Mouse (Mus musculus) liver, embryonic 13.5 days (tissue): Measurements from ENCODE around the gene Edc4. TPM values are rescaled to one million over a fixed set of nuclear protein-coding genes. Genes with fewer than 3 reads are reported as not detected.

Experiments
- ATAC-seq: fragments of 200-750 bp; cut with Nextera tagmentation; 2 replicates; pipeline ENCODE4 v1.8.0; 2017; ENCODE audit warnings: low read depth, mild to moderate bottlenecking, moderate number of reproducible peaks, moderate library complexity
- DNase-seq: peaks from one replicate; pipeline ENCODE4 v3.0.0; 2022
- H3K27ac ChIP-seq: fragments of 300-500 bp; sonication (generic); 2 replicates; pipeline ENCODE4 v1.5.1; 2015; ENCODE audit warnings: moderate library complexity, mild to moderate bottlenecking, inconsistent platforms
- H3K27me3 ChIP-seq: fragments of 300-500 bp; sonication (generic); 2 replicates; pipeline ENCODE4 v1.6.1; 2015; ENCODE audit warnings: mild to moderate bottlenecking, inconsistent platforms
- H3K36me3 ChIP-seq: fragments of 300-500 bp; sonication (generic); 2 replicates; pipeline ENCODE4 v1.6.1; 2015; ENCODE audit warnings: mild to moderate bottlenecking, inconsistent platforms
- H3K4me1 ChIP-seq: fragments of 300-500 bp; sonication (generic); replicated peaks from 2 replicates; pipeline ENCODE4 v1.6.1; 2015; ENCODE audit warnings: inconsistent platforms
- H3K4me2 ChIP-seq: fragments of 300-500 bp; sonication (generic); 2 replicates; pipeline ENCODE4 v1.6.1; 2015; ENCODE audit warnings: inconsistent platforms, mild to moderate bottlenecking, moderate library complexity
- H3K4me3 ChIP-seq: fragments of 300-500 bp; sonication (generic); replicated peaks from 2 replicates; pipeline ENCODE4 v1.5.1; 2015; ENCODE audit warnings: mild to moderate bottlenecking, inconsistent platforms
- H3K9ac ChIP-seq: fragments of 300-500 bp; sonication (generic); 2 replicates; pipeline ENCODE4 v1.6.1; 2015; ENCODE audit warnings: mild to moderate bottlenecking, inconsistent platforms
- H3K9me3 ChIP-seq: fragments of 300-500 bp; sonication (generic); replicated peaks from 2 replicates; pipeline ENCODE4 v1.6.1; 2016; ENCODE audit warnings: inconsistent platforms
- WGBS: fragments of 180-500 bp; shearing (Covaris S2); methylation state at CpG from one replicate; pipeline ENCODE4 v1.1.7; 2015; ENCODE audit not compliant: insufficient replicate concordance; 5-methylcytosine and 5-hydroxymethylcytosine counted together
- polyA plus RNA-seq: library from polyadenylated mRNA; unstranded; fragments of >200 nt; fragmentation: Nextera tagmentation; extraction: Ambion mirVana; gene quantifications from 2 replicates; pipeline ENCODE4 v1.2.1, GENCODE M21; 2015

The Edc4 gene
- polyA plus RNA-seq, 1 experiment from 2014 or later: 17.3 TPM

GRCm38 (mm10) chr8:105889756-105890465 lies 9.2 kb downstream of the Edc4 start:
- Histone ChIP-seq H3K4me1 (peaks cover 8% of the 10 kb centered on the region), H3K27ac (no peak overlapping the region), H3K4me2 (no peak overlapping the region), H3K4me3 (no peak overlapping the region), H3K9ac (no peak overlapping the region), H3K27me3 (no peaks in the 10 kb centered on the region), H3K36me3 (peaks cover 92% of the 10 kb centered on the region), H3K9me3 (no peaks in the 10 kb centered on the region)
- DNase-seq (no peak), ATAC-seq (no peak)
- WGBS: 83% methylated on average over 12 of the region's 12 CpGs

DNA sequence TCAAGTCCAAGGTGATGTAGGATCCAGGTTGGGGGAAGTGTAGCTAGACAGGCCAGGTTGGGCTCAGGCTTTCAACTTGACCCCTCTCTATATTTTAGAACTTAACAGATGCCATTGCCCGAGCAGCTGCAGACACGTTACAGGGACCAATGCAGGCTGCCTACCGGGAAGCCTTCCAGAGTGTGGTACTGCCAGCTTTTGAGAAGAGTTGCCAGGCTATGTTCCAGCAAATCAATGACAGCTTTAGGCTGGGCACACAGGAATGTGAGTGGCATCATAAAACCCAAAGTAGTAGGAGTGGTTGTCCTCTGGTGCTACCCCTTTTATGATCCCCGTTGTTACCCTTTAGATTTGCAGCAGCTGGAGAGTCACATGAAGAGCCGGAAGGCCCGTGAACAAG lies 10.2 kb downstream of the Edc4 start:
- no peak overlapping the region for H3K27ac ChIP-seq
- ATAC-seq: no peak
- no peak overlapping the region for H3K4me2 ChIP-seq
- H3K4me1 ChIP-seq: peaks cover 8% of the 10 kb centered on the region
- H3K4me3 ChIP-seq: no peak overlapping the region
- DNase-seq: no peak
- H3K36me3 ChIP-seq: peaks cover 83% of the 10 kb centered on the region
- 84% methylated on average over 6 of the region's 6 CpGs for WGBS
- H3K27me3 ChIP-seq: no peaks in the 10 kb centered on the region
- H3K9me3 ChIP-seq: no peaks in the 10 kb centered on the region
- no peak overlapping the region for H3K9ac ChIP-seq

DNA sequence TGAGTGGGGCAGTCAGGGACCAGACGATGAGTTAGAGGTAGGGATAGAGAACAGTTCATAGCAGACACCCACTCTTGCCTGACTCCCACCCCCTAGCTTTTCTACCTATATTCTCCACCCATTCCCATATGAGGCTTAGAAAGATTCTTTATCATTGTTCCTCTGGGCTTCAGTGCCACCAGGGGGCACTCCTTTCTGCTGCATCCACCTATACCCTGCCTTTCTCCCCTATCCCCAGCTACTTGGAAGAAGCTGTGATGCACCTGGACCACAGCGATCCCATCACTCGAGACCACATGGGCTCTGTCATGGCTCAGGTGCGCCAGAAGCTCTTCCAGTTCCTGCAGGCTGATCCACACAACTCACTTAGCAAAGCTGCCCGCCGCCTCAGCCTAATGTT lies 11.8 kb downstream of the Edc4 start:
- Histone ChIP-seq H3K4me1 (peaks cover 8% of the 10 kb centered on the region), H3K27ac (no peak overlapping the region), H3K4me2 (no peak overlapping the region), H3K27me3 (no peaks in the 10 kb centered on the region), H3K4me3 (no peak overlapping the region), H3K9ac (no peak overlapping the region), H3K36me3 (peaks cover 67% of the 10 kb centered on the region), H3K9me3 (no peaks in the 10 kb centered on the region)
- 87% methylated on average over 6 of the region's 6 CpGs for WGBS
- no peak for ATAC-seq
- no peak for DNase-seq

DNA sequence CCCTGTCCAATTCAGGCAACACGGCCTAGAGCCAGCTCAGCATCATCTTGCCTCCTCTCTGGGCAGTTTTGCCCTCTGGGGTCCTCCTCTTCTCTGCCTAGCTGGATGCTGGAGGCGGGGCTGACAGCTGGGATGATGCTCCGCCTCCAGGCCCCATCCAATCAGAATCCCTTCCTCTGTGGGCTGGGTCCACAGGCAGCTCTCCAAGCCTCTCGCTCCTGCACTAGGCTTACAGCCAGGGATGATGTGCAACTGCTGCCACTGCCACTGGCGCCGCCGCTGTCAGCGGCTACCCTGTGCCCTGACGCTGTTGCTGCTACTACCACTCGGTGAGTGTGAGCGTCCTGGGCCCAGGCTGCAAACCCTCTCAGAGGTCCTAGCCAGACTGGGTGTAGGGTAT lies 12.7 kb downstream of the Edc4 start, which contains the start of gene Nrn1l:
Gene Nrn1l (plus strand): TSS at position 229 of the 400 bp plus-strand sequence.
- Histone ChIP-seq H3K9ac (no peak within 1 kb of the TSS), H3K36me3 (peaks cover 58% of the 10 kb centered on the region), H3K27me3 (no peaks in the 10 kb centered on the region)

GRCm38 (mm10) chr8:105897801-105898480 lies 17.3 kb downstream of the Edc4 start:
- H3K9ac ChIP-seq: no peak overlapping the region
- peaks cover 30% of the 10 kb centered on the region for H3K4me1 ChIP-seq
- no peak overlapping the region for H3K4me3 ChIP-seq
- no peak overlapping the region for H3K27ac ChIP-seq
- ATAC-seq (no peak), DNase-seq (no peak)
- no peaks in the 10 kb centered on the region for H3K27me3 ChIP-seq
- H3K9me3 ChIP-seq: no peaks in the 10 kb centered on the region
- peaks cover 12% of the 10 kb centered on the region; the same call in 1 of the 2 replicates for H3K36me3 ChIP-seq
- 74% methylated on average over 9 of the region's 9 CpGs for WGBS
- no peak overlapping the region for H3K4me2 ChIP-seq

More for the DNA sequence above, 12.7 kb downstream of the Edc4 start, which contains the start of gene Nrn1l:
- DNase-seq (peak; percentile 43), ATAC-seq (peak; percentile 73)
- H3K4me3 ChIP-seq: no peak within 1 kb of the TSS
- H3K4me2 ChIP-seq: no peak within 1 kb of the TSS
- H3K4me1 ChIP-seq: peaks cover 8% of the 10 kb centered on the region
- H3K27ac ChIP-seq: no peak within 1 kb of the TSS
- 40% methylated on average over 11 of the region's 11 CpGs for WGBS
- H3K9me3 ChIP-seq: no peaks in the 10 kb centered on the region

DNA sequence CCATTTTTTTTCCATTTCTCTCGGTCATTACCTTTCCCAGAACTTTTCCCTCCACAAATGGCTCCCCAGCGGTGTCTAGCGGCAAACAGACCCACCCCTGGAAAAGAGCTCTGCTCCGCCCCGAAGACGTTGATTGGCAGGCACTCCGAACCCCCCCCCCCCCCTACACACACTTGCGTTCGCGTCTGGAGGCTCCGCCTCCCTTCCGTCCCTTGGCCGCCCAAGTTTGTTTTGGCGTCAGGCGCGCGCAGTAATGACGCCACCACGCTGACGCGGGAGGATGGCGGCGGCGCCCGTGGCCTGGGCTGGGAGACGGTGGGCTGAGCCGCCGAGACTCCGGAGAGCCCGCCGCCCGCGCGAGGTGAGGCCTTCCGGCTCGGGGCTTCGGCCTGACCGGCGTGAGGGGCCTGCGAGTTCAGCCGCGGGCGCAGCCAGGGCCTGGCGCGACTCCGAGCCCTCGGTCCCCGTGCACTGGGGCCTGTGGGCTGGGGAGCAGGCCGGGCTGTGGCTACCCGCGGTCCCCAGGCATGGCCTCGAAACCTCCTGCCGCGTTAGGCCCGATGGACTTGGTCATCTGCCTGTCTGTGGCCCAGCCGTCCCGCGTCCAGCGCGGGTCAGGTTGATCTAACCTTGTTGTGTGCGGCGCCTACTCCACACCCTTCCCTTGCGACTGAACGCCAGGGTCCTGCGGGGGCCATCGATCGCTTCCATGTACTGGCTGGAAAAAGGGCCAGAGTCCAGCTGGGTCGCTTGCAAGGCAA lies 19.7 kb downstream of the Edc4 start, which contains the start of gene Pskh1:
Gene Pskh1 (plus strand): TSS at position 262 of the 761 bp plus-strand sequence.
- Histone ChIP-seq H3K4me1 (peaks cover 26% of the 10 kb centered on the region), H3K9me3 (no peaks in the 10 kb centered on the region), H3K36me3 (no peaks in the 10 kb centered on the region), H3K4me2 (peak within 1 kb of the TSS; percentile 90), H3K27ac (peak within 1 kb of the TSS; percentile 94), H3K4me3 (peak within 1 kb of the TSS; percentile 98), H3K27me3 (no peaks in the 10 kb centered on the region), H3K9ac (peak within 1 kb of the TSS; percentile 99)
- WGBS: under 1% methylated on average over 68 of the region's 68 CpGs
- DNase-seq (peak; percentile 86), ATAC-seq (peak; percentile 91)

DNA sequence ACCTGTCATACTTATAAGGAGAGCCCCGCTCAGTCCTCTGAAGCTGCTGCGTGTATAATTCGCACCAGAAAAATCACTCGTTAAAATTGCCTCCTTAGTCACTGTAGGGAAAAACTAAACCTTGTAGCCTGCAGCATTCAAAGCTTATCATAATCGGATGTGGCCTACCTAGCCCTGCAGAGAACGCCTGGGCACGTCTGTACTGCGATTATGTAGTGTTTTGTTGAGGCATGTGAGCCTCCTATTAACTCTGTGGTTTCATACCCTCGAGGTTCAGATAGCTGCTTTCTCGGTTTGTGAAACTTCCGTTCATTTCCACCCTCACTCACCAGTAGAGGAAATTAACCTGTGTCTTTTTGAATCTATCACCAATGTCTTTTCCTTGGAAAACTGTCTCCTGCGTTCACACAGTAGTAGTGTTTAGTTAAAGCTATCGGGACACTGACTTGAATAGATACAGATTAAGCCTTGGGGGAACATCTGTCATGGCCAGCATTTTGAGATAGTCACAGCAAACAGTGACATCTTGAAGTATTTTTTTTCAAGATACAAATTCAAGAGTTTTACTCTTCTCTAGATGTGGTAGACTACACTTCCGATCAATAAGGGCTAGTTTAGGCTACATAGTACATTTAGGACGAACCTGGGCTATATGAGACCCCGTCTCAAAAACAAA lies 20.4 kb downstream of the Edc4 start:
- Histone ChIP-seq H3K4me1 (peaks cover 26% of the 10 kb centered on the region), H3K9me3 (no peaks in the 10 kb centered on the region), H3K27ac (peak overlapping the region; percentile 94), H3K4me3 (peak overlapping the region; percentile 98), H3K27me3 (no peaks in the 10 kb centered on the region), H3K4me2 (peak overlapping the region; percentile 90), H3K36me3 (no peaks in the 10 kb centered on the region), H3K9ac (peak overlapping the region; percentile 99)
- DNase-seq: peak; percentile 48
- ATAC-seq: peak; percentile 64
- WGBS: 13% methylated on average over 16 of the region's 16 CpGs

- ATAC-seq (no peak), DNase-seq (no peak)
- Histone ChIP-seq H3K4me3 (no peak overlapping the region), H3K27ac (no peak overlapping the region), H3K4me2 (no peak overlapping the region), H3K36me3 (peaks cover 8% of the 10 kb centered on the region; the same call in 1 of the 2 replicates), H3K27me3 (no peaks in the 10 kb centered on the region), H3K9ac (no peak overlapping the region), H3K4me1 (0 out of 2 replicates have a peak, but pooled peaks cover 3% of the 10 kb centered on the region), H3K9me3 (no peaks in the 10 kb centered on the region)
- 59% methylated on average over 3 of the region's 3 CpGs for WGBS
Measured at GRCm38 (mm10) chr8:105919390-105919789, 38.7 kb downstream of the Edc4 start.

- ATAC-seq (no peak), DNase-seq (no peak)
- 66% methylated on average over 3 of the region's 3 CpGs for WGBS
- Histone ChIP-seq H3K9ac (no peak overlapping the region), H3K9me3 (no peaks in the 10 kb centered on the region), H3K36me3 (peaks cover 12% of the 10 kb centered on the region), H3K27me3 (no peaks in the 10 kb centered on the region), H3K4me3 (no peak overlapping the region), H3K4me2 (no peak overlapping the region), H3K4me1 (0 out of 2 replicates have a peak, but pooled peaks cover 4% of the 10 kb centered on the region), H3K27ac (no peak overlapping the region)
Measured at GRCm38 (mm10) chr8:105925123-105925522, 44.4 kb downstream of the Edc4 start.

DNA sequence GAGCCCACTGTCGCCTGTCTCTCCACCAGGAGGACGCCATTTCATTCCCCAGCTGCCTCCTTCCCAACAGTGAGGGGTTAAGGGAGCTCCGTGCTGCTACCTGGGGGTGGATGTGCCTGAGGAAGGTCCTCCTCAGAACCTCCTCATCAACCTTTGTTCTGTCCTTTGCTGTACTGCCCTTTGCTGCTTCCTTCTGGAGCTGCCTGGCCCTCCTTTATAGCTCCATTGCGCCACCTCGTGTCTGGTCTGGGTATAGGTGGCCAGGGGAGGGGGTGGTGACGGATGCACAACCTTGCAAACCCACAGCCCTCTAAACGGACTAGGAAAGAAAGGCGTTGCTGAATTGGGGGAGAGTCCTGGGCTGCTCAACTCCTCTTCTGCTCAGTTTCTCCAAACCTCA lies 49.9 kb downstream of the Edc4 start:
- Histone ChIP-seq H3K27ac (no peak overlapping the region), H3K4me3 (no peak overlapping the region), H3K27me3 (no peaks in the 10 kb centered on the region), H3K9ac (no peak overlapping the region), H3K4me1 (peaks cover 15% of the 10 kb centered on the region), H3K36me3 (peaks cover 19% of the 10 kb centered on the region), H3K9me3 (no peaks in the 10 kb centered on the region), H3K4me2 (no peak overlapping the region)
- ATAC-seq (peak; percentile 39; the same call in 1 of the 2 replicates), DNase-seq (peak; percentile 72)
- WGBS: 21% methylated on average over 8 of the region's 8 CpGs
